Mouse (Mus musculus) left cerebral cortex, adult 11 months (tissue): Measurements from ENCODE around the gene Vwa5b2.

Experiments
- DNase-seq: peaks from one replicate; pipeline ENCODE4 v3.0.0; 2022; ENCODE audit warnings: low spot score

Vwa5b2 gene

DNA sequence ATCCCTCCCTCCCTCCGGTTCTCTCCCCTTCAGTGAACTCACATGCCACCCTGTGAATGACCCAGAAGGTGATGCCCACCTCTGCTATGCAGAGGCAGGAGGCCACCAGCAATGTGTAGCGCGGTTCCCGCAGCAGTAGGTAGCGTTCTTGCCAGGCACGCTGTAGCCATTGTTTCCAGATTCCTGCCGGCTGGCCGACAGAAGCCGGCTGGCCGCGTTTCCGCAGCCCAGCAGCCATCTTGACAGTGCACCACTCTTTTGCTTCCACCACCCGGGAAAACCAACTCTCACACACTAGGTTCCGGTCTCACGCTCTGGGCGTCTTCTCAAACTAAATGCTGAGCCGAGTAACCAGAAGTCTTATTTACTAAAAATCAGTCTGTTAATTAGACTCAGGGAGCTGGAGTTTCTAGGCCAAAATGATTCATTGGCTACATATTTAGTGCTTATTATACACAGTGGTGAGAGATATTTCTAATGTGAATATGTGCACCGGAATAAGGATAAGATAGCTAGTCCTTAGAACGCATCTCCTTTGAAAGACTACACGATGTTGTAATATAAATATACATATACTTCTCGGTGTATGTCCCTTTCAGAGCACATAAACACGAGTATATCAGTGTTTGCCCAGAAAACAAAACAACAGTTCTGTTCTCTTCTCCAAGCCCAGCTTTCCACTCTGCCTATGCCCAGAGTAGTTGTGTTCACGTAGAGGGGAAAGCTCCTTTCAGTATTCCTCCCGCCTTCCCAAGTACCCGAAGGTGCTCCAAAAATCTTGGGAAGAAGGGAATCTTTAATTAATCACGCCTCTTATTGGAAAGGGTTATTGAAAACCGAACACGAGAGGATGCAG lies 21.5 kb downstream of the Vwa5b2 start:
- DNase-seq = no peak

DNA sequence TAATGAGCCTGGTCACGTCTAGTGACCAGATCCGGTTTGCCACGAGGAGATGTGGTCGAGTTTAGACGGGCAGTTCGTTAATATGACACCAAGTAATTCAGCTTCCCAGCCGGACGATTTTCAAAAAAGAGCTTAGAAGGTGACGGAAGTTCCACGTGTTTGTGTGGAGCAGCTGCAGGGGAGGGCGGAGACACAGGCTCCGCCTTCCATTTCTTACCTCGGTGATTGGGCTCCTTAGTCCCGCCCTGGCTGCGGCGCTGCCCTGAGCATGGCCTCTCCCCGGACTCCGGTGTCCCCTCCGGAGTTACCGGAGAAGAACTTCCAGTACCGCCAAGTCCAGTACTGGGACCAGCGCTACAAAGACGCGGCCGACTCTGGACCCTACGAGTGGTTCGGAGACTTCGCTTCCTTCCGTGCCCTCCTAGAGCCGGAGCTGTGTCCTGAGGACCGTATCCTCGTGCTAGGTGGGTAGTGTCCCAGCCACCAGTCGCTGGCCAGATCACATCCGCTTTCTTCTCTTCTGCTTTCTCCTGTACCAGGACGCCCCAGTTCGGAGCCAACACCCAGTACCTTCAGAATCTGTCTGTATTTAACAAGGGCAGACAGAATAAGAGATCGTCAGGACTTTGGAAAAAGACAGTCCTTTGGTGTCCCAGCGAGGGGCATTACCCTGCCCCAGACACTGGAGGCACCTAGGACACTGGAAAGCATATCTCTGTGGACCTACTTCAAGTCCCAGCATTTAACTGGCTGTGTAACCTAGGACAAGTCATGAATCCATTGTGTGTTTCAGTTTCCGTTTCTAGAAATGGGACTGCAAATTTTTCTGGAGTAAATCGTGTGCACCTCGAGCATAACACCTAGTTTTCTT lies 22.3 kb downstream of the Vwa5b2 start, which contains the start of the genes Eef1akmt4, Gm49333 and Alg3:
Eef1akmt4 (plus strand) TSS at position 237 of the 871 bp plus-strand sequence.
Gm49333 (plus strand) TSS at position 254 of the 871 bp plus-strand sequence.
Alg3 (minus strand) TSS at position 379 of the 871 bp plus-strand sequence.
- peak; percentile 71 for DNase-seq

DNA sequence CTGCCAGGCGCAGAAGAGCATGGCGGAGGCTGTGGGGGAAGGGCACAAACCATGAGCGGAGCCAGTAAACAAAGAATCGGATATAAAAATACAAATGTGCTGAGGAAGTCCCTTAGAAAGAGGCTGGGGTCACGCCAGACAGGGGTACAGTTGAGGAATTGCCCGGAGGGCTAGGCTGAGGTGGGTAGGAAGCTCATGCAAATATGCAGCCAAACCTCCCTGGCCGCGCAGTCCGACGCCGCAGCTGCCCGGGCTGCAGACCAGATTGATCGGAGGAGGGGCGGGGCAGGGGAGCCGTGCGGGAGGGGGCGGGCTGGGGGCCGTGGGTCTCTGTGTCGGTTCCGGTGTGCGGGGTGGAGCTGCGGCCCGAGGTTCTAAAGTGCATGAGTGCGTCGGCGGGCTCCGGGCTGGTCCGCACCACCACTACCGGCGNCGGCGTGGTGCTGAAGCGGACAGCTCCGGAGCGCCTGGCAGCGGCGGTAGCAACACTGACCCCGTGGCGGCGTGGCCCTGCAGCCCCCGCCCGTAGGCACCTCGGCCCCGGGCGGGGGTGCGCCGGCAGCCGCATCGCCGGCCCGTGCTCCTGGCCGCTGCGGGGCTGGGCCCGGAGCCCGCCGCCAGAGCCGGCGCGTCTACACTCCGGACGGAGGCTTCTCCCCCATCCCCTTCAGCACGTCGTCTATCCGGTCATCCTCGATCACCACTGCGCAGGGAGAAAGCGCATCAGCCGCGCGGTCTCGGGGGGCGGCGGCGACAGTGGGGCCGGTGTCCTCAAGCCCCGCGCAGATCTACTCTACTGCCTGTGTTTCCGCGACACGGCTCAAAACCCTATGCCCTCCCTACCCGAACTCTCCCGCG lies 30.5 kb downstream of the Vwa5b2 start:
- no peak for DNase-seq

DNA sequence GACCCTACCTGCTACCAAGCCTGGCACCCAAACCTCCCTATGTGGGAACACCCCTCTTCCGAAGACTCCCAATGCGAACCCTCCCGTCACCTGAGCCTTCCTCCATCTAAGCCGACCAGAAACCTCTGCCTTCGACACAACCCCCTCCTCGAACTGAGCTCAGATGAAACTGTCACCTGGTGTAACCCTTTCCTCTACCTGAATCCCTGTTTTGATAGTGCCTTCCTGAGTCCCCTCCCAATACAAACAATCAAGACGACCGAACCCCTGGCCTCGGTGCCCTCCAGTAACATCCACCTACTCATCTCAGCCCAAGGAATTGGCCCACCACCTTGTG lies 31.1 kb downstream of the Vwa5b2 start:
- no peak for DNase-seq

DNA sequence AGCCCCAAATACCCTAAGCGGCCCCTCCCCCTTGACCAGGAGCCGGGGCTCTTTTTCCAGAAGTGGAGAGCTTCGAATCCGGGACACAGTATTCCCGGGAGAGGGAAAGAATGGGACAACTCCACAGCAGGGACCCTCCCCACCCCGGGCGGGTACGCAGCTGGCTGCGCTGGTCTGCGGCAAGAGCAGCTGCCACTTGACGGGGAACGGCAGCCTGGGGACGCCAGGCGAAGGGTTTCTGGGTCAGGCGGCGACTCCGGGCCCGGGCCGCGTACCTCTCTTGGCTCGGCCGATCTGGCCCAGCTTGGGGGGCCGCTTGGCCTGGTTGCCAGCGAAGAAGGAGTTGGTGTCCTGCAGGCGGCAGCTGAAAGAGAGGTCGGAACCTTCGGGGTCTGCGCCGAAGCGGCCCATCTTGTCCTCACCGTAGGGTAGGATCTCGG lies 31.5 kb downstream of the Vwa5b2 start:
- DNase-seq = no peak

DNA sequence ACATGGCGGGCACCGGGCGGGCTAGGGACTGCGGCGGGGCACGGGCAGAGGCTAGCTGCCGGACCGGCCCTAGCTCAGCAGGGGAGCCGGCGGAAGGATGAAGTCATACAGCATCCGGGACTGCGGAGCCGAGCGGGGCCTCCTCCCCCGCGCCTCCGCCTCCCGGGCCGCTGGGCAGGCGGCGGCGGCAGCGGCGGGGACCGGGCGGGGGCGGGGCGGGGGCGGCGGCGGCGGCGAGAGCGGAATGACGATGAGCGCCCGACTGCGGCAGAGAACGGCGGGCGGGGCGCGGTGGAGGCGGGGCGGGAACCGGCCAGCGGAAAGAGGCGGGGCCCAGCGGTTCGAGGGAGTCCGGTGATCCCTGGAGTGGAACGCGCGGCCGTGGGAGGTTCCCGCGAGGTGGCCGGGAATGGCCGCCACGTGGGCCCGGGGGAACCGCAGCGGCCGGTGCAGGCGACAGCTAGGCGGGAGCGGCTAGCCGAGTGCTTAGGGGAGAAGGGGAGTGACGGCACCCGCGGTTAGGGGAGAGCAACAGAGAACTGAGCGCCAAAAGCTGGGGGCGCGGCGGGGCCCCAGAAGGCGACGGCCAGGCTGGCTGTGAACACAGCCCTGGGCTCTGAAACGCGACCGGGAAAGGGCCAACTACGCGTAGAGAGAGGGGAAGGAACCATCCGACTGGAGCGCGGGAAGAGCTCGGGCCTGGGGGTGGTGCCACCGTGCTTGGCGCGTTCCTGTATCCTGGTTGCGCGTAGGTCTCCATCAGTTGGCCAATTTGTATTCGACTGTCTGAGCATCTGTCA lies 32.1 kb downstream of the Vwa5b2 start, which contains the start of gene Camk2n2:
Camk2n2 (minus strand) TSS at position 97 of the 800 bp plus-strand sequence.
- DNase-seq = no peak

DNA sequence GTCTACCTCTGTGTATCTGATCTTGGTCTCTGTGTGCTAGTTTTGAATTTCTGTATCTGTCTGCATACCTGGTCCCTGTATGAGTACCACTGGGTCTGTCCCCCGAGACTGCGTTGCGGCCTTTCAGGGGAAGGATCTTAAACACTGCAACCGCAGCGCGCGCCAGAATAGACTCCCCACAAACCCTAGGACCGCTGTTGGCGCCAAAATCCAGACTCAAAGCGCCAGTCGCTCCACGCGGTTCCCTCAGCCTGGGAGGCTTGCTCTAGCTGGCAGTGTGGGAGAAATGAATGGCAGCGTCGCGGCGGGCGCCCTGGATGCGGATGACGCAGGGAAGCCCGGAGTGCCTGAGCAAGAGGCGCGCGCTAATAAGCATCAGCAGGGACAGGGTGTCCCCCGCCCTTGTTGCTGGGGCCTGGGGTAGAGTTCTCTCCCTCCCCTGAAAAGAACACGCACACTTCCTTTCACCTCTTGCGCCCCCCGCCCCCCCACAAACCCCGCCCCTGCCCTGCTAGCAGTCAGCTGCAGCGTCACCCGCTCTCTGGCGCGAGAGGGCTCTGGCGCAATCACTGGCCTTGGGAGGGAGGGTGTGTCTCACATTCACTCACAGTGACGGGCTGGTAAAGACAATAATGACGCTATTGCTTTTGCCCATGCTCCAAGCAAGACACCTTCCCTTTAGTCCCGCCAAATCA lies 32.9 kb downstream of the Vwa5b2 start:
- no peak for DNase-seq

DNA sequence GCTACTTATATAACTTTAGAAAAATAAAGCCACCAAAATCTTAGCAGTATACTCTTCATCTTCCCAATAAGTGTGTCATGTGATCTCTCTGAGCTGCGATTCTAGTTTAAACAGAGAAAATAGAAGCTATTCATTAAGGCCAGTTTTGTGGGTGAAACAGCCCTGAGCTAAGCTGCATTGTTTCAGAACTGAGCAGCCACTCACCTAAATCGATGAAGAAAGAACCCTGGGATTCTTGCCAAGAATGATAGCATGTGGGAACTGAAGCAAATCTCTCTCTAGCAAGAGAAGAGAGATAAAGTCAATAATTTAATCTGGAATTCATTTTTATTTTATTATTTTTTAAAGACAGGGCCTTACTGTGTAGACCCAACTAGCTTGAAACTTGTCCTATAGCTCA lies 33.9 kb downstream of the Vwa5b2 start:
- no peak for DNase-seq

DNA sequence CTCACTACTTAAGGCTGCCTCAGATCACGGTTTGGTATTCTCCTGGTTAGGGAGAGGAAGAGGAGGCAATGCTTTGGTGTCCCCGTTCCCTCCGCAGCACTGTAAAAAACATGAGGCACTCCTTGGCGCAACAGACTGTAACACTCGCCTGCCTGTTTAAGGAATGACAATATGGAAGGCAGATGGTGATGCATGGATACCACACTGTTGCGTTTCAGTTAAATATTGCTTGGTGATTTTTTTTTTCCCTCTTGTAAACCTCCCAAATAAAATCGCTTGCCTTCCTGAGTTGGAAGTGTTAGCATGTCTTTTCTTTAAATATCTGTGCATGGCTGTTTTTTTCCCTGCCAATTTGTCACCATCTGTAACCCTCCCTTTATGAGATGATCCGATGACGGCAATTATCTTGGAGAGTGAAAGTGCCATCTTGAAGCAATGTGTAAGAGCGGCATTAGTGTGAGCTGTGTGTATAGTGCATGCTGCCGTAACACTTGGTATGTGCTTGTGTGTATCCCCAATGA lies 39.7 kb downstream of the Vwa5b2 start:
- DNase-seq = no peak

DNA sequence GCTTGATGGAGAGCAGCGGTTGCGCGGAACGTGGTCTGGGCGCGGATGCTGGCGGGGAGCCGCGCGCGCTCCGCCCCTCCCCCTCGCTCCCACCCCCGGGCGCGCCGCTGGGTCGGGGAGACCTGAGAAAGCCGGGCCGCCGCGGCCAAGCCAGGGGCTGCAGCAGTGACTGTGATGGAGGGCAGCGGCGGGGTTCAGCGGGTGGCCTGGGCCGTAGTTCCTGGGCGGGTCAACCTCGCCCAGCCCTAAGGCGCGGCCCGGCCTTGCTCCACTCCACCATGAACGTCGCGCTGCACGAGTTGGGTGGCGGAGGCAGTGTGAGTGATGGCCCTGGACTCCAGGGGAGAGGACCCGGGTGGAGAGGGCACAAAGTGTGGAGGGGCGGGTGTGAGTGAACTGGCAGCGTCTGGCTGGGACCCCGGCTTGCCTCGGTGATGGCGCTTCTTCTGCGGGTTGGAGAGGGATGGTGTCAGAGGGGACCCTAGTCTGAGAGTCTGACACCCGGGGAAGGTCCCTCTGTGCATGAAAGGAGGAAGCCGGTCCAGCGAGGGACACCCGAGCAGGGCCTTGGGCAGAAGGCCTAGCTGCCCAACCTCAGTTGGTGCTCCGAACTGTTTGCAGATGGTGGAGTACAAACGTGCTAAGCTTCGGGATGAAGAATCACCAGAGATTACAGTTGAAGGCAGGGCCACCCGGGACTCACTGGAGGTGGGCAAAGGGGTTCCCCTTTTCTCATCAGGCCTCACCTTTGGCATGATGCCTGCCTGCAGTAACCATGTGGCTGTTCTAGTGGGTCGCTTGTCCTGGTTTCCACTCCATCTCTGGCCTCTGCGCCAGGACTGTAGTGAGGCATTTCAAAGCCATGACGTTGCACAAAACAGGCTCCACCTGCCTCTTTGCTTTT lies 40.7 kb downstream of the Vwa5b2 start, which contains the start of gene Ece2:
Ece2 (plus strand) TSS at position 98 of the 904 bp plus-strand sequence.
- DNase-seq = no peak

DNA sequence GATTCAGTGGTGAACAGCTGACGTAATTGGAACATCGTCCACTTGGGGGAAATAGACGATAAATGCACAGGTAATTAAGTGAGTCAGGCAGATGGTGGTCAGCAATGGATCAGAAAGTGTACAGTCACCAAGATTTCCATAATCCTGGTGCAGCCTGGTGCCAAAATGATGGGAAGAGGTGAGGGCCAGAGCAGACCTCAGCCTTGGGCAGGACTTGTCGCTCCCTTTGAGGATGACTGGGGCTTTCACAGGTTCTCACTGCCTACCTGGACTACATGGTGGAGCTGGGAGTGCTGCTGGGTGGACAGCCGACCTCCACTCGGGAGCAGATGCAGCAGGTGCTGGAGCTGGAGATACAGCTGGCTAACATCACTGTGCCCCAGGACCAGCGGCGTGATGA lies 48.1 kb downstream of the Vwa5b2 start:
- no peak for DNase-seq

DNA sequence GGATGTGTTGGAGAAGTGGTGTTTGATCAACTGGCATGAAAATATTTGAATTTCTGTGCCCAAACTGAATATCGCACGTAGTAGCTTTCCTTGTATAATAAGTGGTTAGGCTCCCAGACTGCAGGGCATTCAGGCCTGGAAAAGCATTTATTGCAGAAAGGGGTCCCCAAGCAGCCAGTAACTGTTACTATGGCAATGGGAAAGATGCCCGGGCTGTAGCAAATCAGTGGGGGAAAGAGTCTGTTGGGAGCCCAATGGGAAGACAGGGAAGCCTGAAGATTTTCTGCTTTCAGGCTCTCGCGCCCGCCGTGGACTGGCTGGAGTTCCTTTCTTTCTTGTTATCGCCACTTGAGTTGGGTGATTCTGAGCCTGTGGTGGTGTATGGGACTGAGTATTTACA lies 49.1 kb downstream of the Vwa5b2 start:
- no peak for DNase-seq

DNA sequence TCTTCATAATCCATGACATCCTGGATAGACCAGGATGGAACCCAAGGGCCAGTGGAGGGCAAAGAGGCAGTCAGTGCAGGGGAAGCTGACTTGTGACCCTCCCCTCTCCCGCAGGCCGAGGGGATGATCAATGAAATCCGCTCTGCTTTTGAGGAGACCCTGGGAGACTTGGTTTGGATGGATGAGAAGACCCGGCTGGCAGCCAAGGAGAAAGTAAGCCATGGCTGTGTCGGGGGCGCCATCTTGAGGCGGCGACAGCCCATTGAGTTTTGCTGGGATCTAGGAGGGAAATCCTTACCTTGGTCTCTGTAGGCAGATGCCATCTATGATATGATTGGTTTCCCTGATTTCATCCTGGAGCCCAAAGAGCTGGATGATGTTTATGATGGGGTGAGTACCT lies 52.9 kb downstream of the Vwa5b2 start:
- no peak for DNase-seq

DNA sequence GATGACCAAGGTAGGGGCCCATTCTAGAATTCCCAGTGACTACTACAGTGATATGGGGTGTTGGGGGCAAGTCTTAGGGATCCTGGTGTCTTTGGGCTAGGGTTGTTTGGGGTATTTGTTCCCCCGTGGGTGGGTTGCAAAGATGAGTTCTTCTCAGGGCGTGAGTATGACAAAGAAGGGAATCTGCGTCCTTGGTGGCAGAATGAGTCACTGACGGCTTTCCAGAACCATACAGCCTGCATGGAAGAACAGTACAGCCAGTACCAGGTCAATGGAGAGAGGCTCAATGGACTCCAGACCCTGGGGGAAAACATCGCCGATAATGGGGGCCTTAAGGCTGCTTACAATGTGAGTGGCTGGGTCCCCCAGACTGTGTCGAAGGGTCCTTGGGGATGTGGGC lies 54.6 kb downstream of the Vwa5b2 start:
- DNase-seq = no peak

DNA sequence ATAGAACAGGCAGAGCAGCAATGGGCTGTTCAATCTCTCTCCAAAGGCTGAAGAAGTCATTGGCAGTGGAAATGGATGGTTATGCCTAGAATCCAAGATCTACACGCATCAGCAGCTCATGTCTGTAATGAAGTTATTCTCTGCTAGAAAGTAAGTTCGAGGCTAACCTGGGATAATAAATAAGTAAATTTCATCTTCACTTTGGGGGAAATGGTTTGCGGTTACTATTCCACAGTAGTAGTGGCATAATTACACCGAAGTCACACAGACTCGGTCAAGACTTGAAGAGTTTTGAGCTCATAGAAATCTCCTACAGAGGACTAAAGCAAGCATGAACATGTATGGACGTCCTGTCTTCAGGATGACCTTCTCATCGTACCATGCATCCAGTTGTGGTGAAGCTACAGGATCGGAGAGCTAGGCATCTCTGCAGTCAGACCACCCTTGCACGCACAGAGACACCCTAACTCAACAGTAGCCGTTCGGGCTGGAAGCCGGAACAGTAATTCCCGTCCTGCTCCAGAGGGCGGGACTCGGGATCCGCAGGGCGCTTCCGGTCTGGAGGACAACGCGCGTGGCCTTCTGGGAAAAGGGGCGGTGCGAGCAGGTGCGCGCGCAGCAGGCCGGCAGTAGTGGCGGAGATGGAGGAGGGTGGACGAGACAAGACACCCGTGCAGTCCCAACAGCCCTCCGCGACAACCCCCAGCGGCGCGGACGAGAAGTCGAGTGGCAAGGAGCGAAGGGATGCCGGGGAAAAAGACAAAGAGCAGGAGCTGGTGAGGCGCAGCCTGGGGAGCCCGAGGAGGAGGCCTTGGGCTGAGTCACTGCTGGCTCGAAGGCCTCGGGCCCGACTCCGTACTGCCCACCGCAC lies 62.0 kb downstream of the Vwa5b2 start, which contains the start of gene Psmd2:
Psmd2 (plus strand) TSS at position 577 of the 871 bp plus-strand sequence.
- peak; percentile 91 for DNase-seq

DNA sequence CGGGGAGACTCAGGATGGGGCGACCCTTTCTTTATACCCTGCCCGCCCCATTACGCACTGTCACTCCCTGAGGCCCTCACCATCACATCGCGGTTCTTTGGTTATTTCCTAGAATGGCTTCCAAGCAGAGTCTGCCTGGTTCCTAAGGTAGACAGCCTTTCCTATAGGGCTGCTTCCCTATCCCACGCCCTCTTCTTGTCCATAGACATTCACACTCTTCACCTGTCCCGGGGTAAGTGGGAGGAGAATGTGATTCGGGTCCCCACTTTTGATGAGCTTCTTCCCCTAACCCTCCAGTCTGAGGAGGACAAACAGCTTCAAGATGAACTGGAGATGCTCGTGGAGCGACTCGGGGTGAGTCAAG lies 62.7 kb downstream of the Vwa5b2 start:
- no peak for DNase-seq

DNA sequence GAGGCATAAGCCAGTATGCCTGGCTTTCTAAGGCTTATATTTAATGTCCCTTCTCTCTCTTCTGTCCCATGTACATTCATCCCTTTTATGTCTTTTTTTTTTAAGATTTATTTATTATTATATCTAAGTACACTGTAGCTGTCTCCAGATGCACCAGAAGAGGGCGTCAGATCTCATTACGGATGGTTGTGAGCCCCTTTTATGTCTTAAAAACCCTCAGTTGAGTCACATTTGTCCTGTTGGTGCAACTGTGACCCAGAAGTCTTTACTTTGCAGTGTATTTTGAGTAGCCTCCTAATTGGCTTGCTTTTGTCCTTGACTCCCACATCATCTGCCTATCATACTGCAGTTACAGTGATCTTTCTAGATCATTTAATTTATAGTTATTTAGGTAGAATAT lies 64.0 kb downstream of the Vwa5b2 start:
- no peak for DNase-seq
